Mouse (Mus musculus): ENCODE results near the gene B9d1. TPM values are rescaled to one million over a fixed set of nuclear protein-coding genes. Genes with fewer than 3 reads are reported as not detected.

Gene B9d1
- polyA plus RNA-seq (2012; ENCODE audit: low replicate concordance), result 1.8 and 4.2 TPM in 2 replicates

DNA sequence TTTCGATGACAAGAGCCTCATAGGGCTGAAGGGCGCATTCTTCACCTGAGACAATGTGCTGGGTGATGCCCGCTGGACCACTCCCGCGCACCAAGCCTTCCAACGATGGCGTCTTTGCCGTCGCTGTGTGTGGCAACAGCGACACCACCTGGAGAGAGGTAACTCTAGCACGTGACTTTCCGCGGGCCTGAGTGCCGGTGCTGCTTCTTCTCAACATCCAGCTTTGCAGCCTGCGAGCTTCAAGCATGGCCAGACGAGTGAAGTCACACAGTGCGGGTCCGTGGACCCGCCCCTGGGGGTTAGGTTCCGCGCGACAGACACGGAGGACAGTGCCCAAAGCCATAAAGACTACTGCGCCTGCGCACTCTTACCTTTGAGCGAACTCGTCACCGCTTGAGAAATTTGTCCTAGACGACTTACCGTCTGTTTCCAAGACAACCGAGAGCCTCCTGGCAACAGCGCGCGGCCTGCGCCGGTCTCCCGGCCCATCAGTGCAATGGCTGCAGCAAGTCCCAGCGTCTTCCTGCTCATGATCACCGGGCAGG, at the start of gene B9d1:
Gene B9d1 (plus strand): TSS at position 432 of the 545 bp plus-strand sequence.

GRCm38 (mm10) chr11:61484613-61485540, 20.1 kb upstream of the B9d1 start, which contains the start of gene Mfap4:
TSS of gene Mfap4 (plus strand) at chr11:61485431.

DNA sequence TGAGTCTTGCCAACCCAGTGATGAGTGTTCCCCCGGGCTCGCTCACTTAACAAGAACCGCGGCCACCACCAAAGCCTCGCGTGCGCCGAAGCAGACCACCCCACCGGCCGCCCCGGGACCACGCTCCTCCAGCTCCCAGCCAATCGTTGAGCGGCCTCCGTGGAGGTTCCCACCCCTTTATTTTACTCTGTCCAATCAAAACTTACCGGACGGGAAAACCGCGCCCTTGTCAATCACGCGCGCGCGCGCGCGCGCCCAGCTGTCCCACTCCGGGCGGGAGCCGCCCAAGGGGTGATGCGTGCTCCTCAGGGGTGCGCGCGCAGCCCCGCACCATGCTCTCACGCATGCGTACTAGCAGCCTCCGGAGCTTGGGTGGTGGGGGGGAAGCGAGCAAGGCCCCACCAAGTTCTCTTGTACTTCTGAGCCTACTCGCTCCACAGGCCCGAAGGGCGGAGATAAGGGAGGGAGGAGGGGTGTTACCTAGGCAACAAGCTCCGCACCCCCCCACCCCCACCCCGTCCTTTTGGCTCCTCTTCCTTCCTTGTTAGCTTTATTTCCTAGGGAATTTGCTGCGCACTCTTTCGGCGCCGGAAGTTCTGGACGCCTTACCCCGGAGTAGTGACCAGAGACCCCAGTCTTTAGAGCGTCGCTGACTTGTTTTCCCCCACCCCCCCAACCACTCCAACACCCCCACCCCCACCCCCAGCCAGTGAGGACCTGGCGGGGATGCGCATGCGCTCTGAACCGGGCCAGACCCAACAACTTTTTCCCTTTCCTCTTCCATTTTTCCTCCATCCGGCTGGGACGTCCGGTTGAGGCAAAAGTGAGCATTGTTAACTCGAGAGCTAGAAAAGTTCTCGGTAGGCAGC, 10.6 kb upstream of the B9d1 start, which contains the start of gene Mapk7:
Gene Mapk7 (minus strand): TSS at position 278 of the 869 bp plus-strand sequence.

Other genes with a start within 250 kb of the B9d1 start
- 5.4 and 6.1 TPM in 2 replicates for gene Aldh3a2, start 237.7 kb upstream of the B9d1 start, polyA plus RNA-seq (2012; ENCODE audit: low replicate concordance)
- not detected in 2 replicates for gene Slc47a2, start 162.3 kb upstream of the B9d1 start, polyA plus RNA-seq (2012; ENCODE audit: low replicate concordance)
- gene Slc47a1, start 126.8 kb upstream of the B9d1 start, polyA plus RNA-seq (2012; ENCODE audit: low replicate concordance), result not detected in 2 replicates
- gene Rnf112, start 51.0 kb upstream of the B9d1 start, polyA plus RNA-seq (2012; ENCODE audit: low replicate concordance), result not detected in 2 replicates
- 0.26 TPM in 1 of 2 replicates, not detected in the other for gene Mfap4, start 19.7 kb upstream of the B9d1 start, polyA plus RNA-seq (2012; ENCODE audit: low replicate concordance)
- 24.2 and 32.0 TPM in 2 replicates for gene Mapk7, start 10.7 kb upstream of the B9d1 start, polyA plus RNA-seq (2012; ENCODE audit: low replicate concordance)
- 0.39 and 3.0 TPM in 2 replicates for gene Epn2, start 74.5 kb downstream of the B9d1 start, polyA plus RNA-seq (2012; ENCODE audit: low replicate concordance)
- 25.8 and 39.1 TPM in 2 replicates for gene Grap, start 148.1 kb downstream of the B9d1 start, polyA plus RNA-seq (2012; ENCODE audit: low replicate concordance)
- 29.6 and 33.2 TPM in 2 replicates for gene Fam83g, start 178.9 kb downstream of the B9d1 start, polyA plus RNA-seq (2012; ENCODE audit: low replicate concordance)
- not detected in 2 replicates for gene Slc5a10, start 215.7 kb downstream of the B9d1 start, polyA plus RNA-seq (2012; ENCODE audit: low replicate concordance)